Mouse (Mus musculus): ENCODE measurements at regions not wholly inside any gene's neighbourhood (a gene's known extent, or its start where the extent isn't known, plus 50 kb on each side); places are given as distances from the start of the nearest gene placed in this dataset.
A peak's percentile ranks its signal among the peaks of the same experiment; 100 is the strongest.

DNA sequence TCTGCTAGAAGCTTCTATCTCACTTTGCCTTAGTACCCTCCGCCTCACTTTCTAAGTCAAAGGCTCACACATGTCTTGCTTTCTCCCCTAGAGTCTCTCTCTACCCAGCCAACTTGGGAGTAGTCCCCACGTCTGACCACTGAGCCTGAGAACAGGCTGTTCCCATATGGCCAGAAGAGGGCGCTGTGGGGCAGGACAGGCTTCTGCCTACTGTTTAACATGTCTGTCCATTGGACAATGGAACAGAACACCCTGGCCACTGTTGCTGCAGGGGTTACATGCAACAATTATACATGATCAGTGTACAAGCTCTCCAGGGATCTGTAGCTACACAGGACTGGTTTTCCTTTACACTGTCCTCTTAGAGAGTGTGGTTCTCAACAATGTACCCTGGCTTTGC is 52.5 kb upstream of the Glrp1 start:
- H3K36me3 ChIP-seq (ENCODE audit: control insufficient read depth, insufficient read depth, low read length): no peaks in the 10 kb centered on the region
- TF ChIP-seq CTCF (conservative IDR thresholded peaks at IDR 0.05; ENCODE audit: insufficient read depth, insufficient read length, low read depth, low read length) (peak; percentile 89), POLR2A (IDR thresholded peaks at IDR 0.05; ENCODE audit: low read depth, low read length) (no peak)
- DNase-seq: peak; percentile 83
- H3K27me3 ChIP-seq (replicated peaks; ENCODE audit: control insufficient read depth, insufficient read depth, low read length): no peaks in the 10 kb centered on the region
- H3K27ac ChIP-seq (ENCODE audit: insufficient read depth, low read depth, low read length): no peak overlapping the region
- no peaks in the 10 kb centered on the region for H3K4me1 ChIP-seq (ENCODE audit: control insufficient read depth, insufficient read depth, low read length)
- no peak overlapping the region for H3K4me3 ChIP-seq (ENCODE audit: insufficient read depth, low read depth, low read length)
- WGBS: 40% methylated on average over 3 of the region's 3 CpGs

DNA sequence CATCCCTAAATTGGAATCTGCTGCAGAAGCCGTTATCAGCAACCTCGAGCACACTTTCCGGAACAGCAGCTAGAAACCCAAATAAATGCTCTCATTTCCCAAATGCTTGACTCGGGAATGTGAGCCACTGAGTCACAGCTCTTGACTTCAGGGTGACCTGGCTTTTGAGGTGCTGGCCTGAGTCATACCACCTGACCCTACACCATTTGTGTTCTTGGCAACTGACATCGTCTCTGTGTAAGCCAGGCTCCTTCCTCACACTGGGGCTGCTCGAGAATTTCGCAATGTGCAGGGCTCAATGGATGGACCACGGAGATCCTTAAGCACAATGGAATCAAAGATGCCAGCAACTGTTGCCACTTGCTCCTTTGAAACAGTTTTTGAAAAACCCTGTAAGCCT is 50.9 kb upstream of the Glrp1 start:
- no peak overlapping the region for H3K27ac ChIP-seq (ENCODE audit: insufficient read depth, low read depth, low read length)
- WGBS: 68% methylated on average over 8 of the region's 8 CpGs
- DNase-seq: no peak

More for the DNA sequence above, 50.9 kb upstream of the Glrp1 start:
- Histone ChIP-seq H3K4me1 (ENCODE audit: control insufficient read depth, insufficient read depth, low read length) (no peaks in the 10 kb centered on the region), H3K27me3 (replicated peaks; ENCODE audit: control insufficient read depth, insufficient read depth, low read length) (no peaks in the 10 kb centered on the region), H3K4me3 (ENCODE audit: insufficient read depth, low read depth, low read length) (no peak overlapping the region), H3K36me3 (ENCODE audit: control insufficient read depth, insufficient read depth, low read length) (no peaks in the 10 kb centered on the region)
- no peak for TF ChIP-seq CTCF (conservative IDR thresholded peaks at IDR 0.05; ENCODE audit: insufficient read depth, insufficient read length, low read depth, low read length)
- TF ChIP-seq POLR2A (IDR thresholded peaks at IDR 0.05; ENCODE audit: low read depth, low read length): no peak

All from kidney, adult 2 months (tissue).